Mouse (Mus musculus) gastrocnemius, postnatal 10 days (tissue): Measurements from ENCODE around the gene Ipo5. TPM values are rescaled to one million over a fixed set of nuclear protein-coding genes. Genes with fewer than 3 reads are reported as not detected.

Source experiments
- total RNA-seq, 2 experiments: library from RNA; stranded (reverse); gene quantifications; 2 replicates each; pipeline ENCODE4 v1.2.3; 2021

The Ipo5 gene
- total RNA-seq, 2 experiments from 2014 or later, result 98.2 to 101 TPM

Other genes starting within 250 kb of the Ipo5 start
- gene Farp1, start 124.0 kb downstream of the Ipo5 start, total RNA-seq, result 10 to 100 TPM; 17.5 to 27.5 TPM